Mouse (Mus musculus) heart, postnatal 4 days (tissue): ENCODE data around the gene Mdga1. TPM values are rescaled to one million over a fixed set of nuclear protein-coding genes. Genes with fewer than 3 reads are reported as not detected.

Source experiments
- DNase-seq: peaks from one replicate; pipeline ENCODE4 v3.0.0; 2021
- total RNA-seq, 2 experiments: library from RNA; stranded (reverse); gene quantifications; 2 replicates each; pipeline ENCODE4 v1.2.3; 2021

The Mdga1 gene
- total RNA-seq, 2 experiments from 2014 or later: 16.9 to 17.3 TPM

GRCm38 (mm10) chr17:29841781-29842690 lies 127.9 kb downstream of the Mdga1 start:
- peak; percentile 55 for DNase-seq

- DNase-seq: no peak
Measured at GRCm38 (mm10) chr17:29838029-29838428, 131.9 kb downstream of the Mdga1 start.

- DNase-seq: no peak
Measured at GRCm38 (mm10) chr17:29837441-29837840, 132.4 kb downstream of the Mdga1 start.

GRCm38 (mm10) chr17:29834768-29835167 lies 135.1 kb downstream of the Mdga1 start:
- DNase-seq: no peak

GRCm38 (mm10) chr17:29834333-29834732 lies 135.6 kb downstream of the Mdga1 start:
- DNase-seq: no peak

GRCm38 (mm10) chr17:29831696-29832095 lies 138.2 kb downstream of the Mdga1 start:
- DNase-seq: no peak

- DNase-seq: no peak
Measured at GRCm38 (mm10) chr17:29829136-29829535, 140.8 kb downstream of the Mdga1 start.

- DNase-seq: no peak
Measured at GRCm38 (mm10) chr17:29827602-29828001, 142.3 kb downstream of the Mdga1 start.

GRCm38 (mm10) chr17:29824512-29825120 lies 145.3 kb downstream of the Mdga1 start:
- DNase-seq: peak; percentile 43

GRCm38 (mm10) chr17:29824208-29824509 lies 145.7 kb downstream of the Mdga1 start:
- DNase-seq: peak; percentile 44

GRCm38 (mm10) chr17:29823439-29824207 lies 146.3 kb downstream of the Mdga1 start:
- peak; percentile 73 for DNase-seq

- DNase-seq: no peak
Measured at GRCm38 (mm10) chr17:29819608-29820007, 150.3 kb downstream of the Mdga1 start.

- no peak for DNase-seq
Measured at GRCm38 (mm10) chr17:29818989-29819388, 150.9 kb downstream of the Mdga1 start.

- DNase-seq: no peak
Measured at GRCm38 (mm10) chr17:29818264-29818945, 151.5 kb downstream of the Mdga1 start.

- no peak for DNase-seq
Measured at GRCm38 (mm10) chr17:29814758-29815157, 155.1 kb downstream of the Mdga1 start.

GRCm38 (mm10) chr17:29813328-29813727 lies 156.6 kb downstream of the Mdga1 start:
- no peak for DNase-seq

GRCm38 (mm10) chr17:29803545-29803944 lies 166.3 kb downstream of the Mdga1 start:
- DNase-seq: no peak

- peak; percentile 93 for DNase-seq
Measured at GRCm38 (mm10) chr17:29801358-29801757, 168.5 kb downstream of the Mdga1 start.

- no peak for DNase-seq
Measured at GRCm38 (mm10) chr17:29800096-29800455, 169.8 kb downstream of the Mdga1 start.

- DNase-seq: no peak
Measured at GRCm38 (mm10) chr17:29799398-29800095, 170.3 kb downstream of the Mdga1 start.

GRCm38 (mm10) chr17:29798151-29798550 lies 171.7 kb downstream of the Mdga1 start:
- no peak for DNase-seq

GRCm38 (mm10) chr17:29796787-29797186 lies 173.1 kb downstream of the Mdga1 start:
- DNase-seq: no peak
